ENCODE assay signal across 17 mouse cellular contexts in the genomic region with DNA sequence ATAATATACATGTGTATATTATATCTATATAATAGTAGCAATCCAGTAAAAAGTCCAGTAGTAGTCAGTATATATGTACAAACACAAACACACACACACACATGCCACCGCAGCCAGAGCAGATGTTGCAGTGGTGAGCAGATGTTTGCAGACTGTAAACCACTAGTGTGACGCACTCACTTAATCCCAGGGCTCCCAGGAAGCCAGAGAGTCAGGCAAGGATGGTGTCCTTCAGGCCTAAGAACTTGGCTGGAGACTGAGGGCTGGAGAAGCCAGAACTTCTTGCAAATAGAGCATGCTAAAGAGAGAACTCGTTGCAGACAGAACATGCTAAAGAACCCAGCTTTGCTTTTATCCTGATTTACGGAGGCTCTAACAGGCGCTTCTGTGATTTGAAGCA. TPM values are rescaled to one million over a fixed set of nuclear protein-coding genes. Genes with fewer than 3 reads are reported as not detected.
DNase-seq lines count a peak whose midpoint lies in the region; ATAC-seq and TF ChIP-seq lines count a peak whose summit lies in the region.
"Had no signal": no experiment of that assay in that cellular context is flagged by ENCODE, and none has a peak within 500 bp of the region (broad histone marks: within the 10 kb centered on the region; RNA-seq: fewer than 3 reads in every experiment).

No protein-coding gene starts in this region.

- H3K4me1 ChIP-seq in heart, postnatal 0 days (ENCODE audit: control insufficient read depth, insufficient read depth): peaks cover 10% of the 10 kb centered on the region
- peaks cover 29% of the 10 kb centered on the region for H3K4me1 ChIP-seq in embryonic facial prominence, embryonic 14.5 days (ENCODE audit: control insufficient read depth, insufficient read depth, low read length)

- no peaks in the 10 kb centered on the region for H3K9me3 ChIP-seq in heart, postnatal 0 days (replicated peaks; ENCODE audit: control insufficient read depth, low read length)
- no peaks in the 10 kb centered on the region for H3K9me3 ChIP-seq in embryonic facial prominence, embryonic 14.5 days (ENCODE audit: control insufficient read depth, low read length)
- H3K9me3 ChIP-seq: forebrain, embryonic 12.5 days; hindbrain, embryonic 12.5 days had no signal

- ATAC-seq in heart, postnatal 0 days (ENCODE audit: insufficient read depth, low read depth): no peak
- ATAC-seq in embryonic facial prominence, embryonic 14.5 days (ENCODE audit: low read depth): no peak
- ATAC-seq: forebrain, embryonic 16.5 days; hindbrain, embryonic 16.5 days; inflammation-experienced regulatory T-cells, adult 6 months had no signal

- TF ChIP-seq CTCF in heart, postnatal 0 days (IDR thresholded peaks at IDR 0.05; ENCODE audit: low read depth): no peak

- WGBS in heart, postnatal 0 days: 88% methylated on average over 5 of the region's 5 CpGs
- whole genome bisulfite sequencing in embryonic facial prominence, embryonic 14.5 days: 67% methylated on average over 5 of the region's 5 CpGs

- intact Hi-C loops in gastrocnemius, postnatal 14 days (cut with DNase I; ENCODE audit: low total_unique reads): no loop called here
- intact Hi-C loops in heart, postnatal 25 days (cut with DNase I): no loop called here

- H3K27me3 ChIP-seq in heart, postnatal 0 days (ENCODE audit: control insufficient read depth, insufficient read depth, low read length): no peaks in the 10 kb centered on the region
- H3K27me3 ChIP-seq in embryonic facial prominence, embryonic 14.5 days (replicated peaks; ENCODE audit: control insufficient read depth, insufficient read depth, low read length): no peaks in the 10 kb centered on the region
- H3K27me3 ChIP-seq: hindbrain, embryonic 12.5 days had no signal

- no peak overlapping the region for H3K4me2 ChIP-seq in heart, postnatal 0 days (ENCODE audit: low read depth, low read length)
- H3K4me2 ChIP-seq in embryonic facial prominence, embryonic 14.5 days (ENCODE audit: low read depth, low read length): no peak overlapping the region
- H3K4me2 ChIP-seq: forebrain, embryonic 12.5 days; hindbrain, embryonic 12.5 days had no signal

- H3K4me3 ChIP-seq in heart, postnatal 0 days (ENCODE audit: low read depth, low read length): no peak overlapping the region
- no peak overlapping the region for H3K4me3 ChIP-seq in embryonic facial prominence, embryonic 14.5 days (ENCODE audit: low read depth, low read length)
- H3K4me3 ChIP-seq: forebrain, embryonic 12.5 days; hindbrain, embryonic 12.5 days had no signal

- DNase-seq in gastrocnemius, postnatal 25 days: peak; percentile 53
- DNase-seq in gastrocnemius, postnatal 14 days: no peak
- peak; percentile 14 for DNase-seq in heart, postnatal 0 days (ENCODE audit: low spot score)
- no peak for DNase-seq in heart, postnatal 25 days (ENCODE audit: low spot score)
- peak; percentile 18 for DNase-seq in NIH3T3 (ENCODE audit: low read depth)
- no peak for DNase-seq in embryonic facial prominence, embryonic 14.5 days (ENCODE audit: low spot score)
- DNase-seq in right cerebral cortex, postnatal 10 days (ENCODE audit: low spot score in 2 of 2): no peak
- DNase-seq: adrenal gland, adult 8-10 months; adrenal gland, postnatal 36 days; cerebellum, adult 2 months; kidney, adult 18-20 months had no signal

- TF ChIP-seq EP300 in heart, postnatal 0 days (IDR thresholded peaks at IDR 0.05; ENCODE audit: low read depth): no peak

- H3K9ac ChIP-seq in heart, postnatal 0 days (replicated peaks; ENCODE audit: low read depth, low read length): no peak overlapping the region
- no peak overlapping the region for H3K9ac ChIP-seq in embryonic facial prominence, embryonic 14.5 days (ENCODE audit: low read depth, low read length)
- H3K9ac ChIP-seq: forebrain, embryonic 12.5 days; hindbrain, embryonic 12.5 days had no signal

- no peak overlapping the region for H3K27ac ChIP-seq in heart, postnatal 0 days (ENCODE audit: low read depth)
- 0 out of 2 replicates have a peak overlapping the region, but pooled peaks have one; percentile 15 for H3K27ac ChIP-seq in embryonic facial prominence, embryonic 14.5 days (replicated peaks; ENCODE audit: low read depth, low read length)
- H3K27ac ChIP-seq: forebrain, embryonic 12.5 days; hindbrain, embryonic 12.5 days had no signal

- H3K36me3 ChIP-seq in heart, postnatal 0 days (replicated peaks; ENCODE audit: control insufficient read depth, insufficient read depth, low read length): no peaks in the 10 kb centered on the region
- no peaks in the 10 kb centered on the region for H3K36me3 ChIP-seq in embryonic facial prominence, embryonic 14.5 days (ENCODE audit: control insufficient read depth, insufficient read depth, low read length)
- H3K36me3 ChIP-seq: forebrain, embryonic 12.5 days; hindbrain, embryonic 12.5 days had no signal

RNA-seq across cellular contexts. Expression of a gene that starts 39.3 kb away (rescaled TPM):
- total RNA-seq in gastrocnemius, postnatal 25 days (2021): 1 to 10 TPM; 5.7 to 6.6 TPM
- 1 to 10 TPM; 6.1 to 7.9 TPM for total RNA-seq in gastrocnemius, postnatal 14 days (2021)
- total RNA-seq in heart, postnatal 0 days (2014; rRNA removed; ENCODE audit: low replicate concordance): 22.9 and 33.9 TPM in 2 replicates
- polyA plus RNA-seq in heart, postnatal 0 days (2015; fragmentation: Nextera tagmentation; extraction: Ambion mirVana): 4.3 and 4.4 TPM in 2 replicates
- 1 to 10 TPM; 4.1 to 4.6 TPM for total RNA-seq in heart, postnatal 25 days (2021)
- 20.1 and 20.2 TPM in 2 replicates for polyA plus RNA-seq in embryonic facial prominence, embryonic 14.5 days (2014; fragmentation: Nextera tagmentation; extraction: Ambion mirVana)
- total RNA-seq: granulocyte monocyte progenitor cell, adult 5-6 weeks had no signal
- polyA plus RNA-seq: inflammation-experienced regulatory T-cells, adult 6 months had no signal

Comparison
In these comparisons a context has a peak if more than half of its experiments do, and no peak if none do; other contexts are left out.
1. DNase-seq: peak in gastrocnemius, postnatal 25 days (single experiment), heart, postnatal 0 days (single experiment) and NIH3T3 (single experiment); none in gastrocnemius, postnatal 14 days (single experiment), heart, postnatal 25 days (single experiment), embryonic facial prominence, embryonic 14.5 days (single experiment) and right cerebral cortex, postnatal 10 days (0 of 2).